Mouse (Mus musculus) macrophage (primary cell): ENCODE data around the gene Ccl8. TPM values are rescaled to one million over a fixed set of nuclear protein-coding genes. Genes with fewer than 3 reads are reported as not detected.

Experiments used
- H3K27ac ChIP-seq: fragments of 350-480 bp; formaldehyde crosslinking; 2 replicates; pipeline ENCODE4 v1.9.0; 2021
- H3K36me3 ChIP-seq: fragments of 350-480 bp; formaldehyde crosslinking; 2 replicates; pipeline ENCODE4 v1.9.0; 2021; ENCODE audit errors: inconsistent target
- H3K4me3 ChIP-seq: fragments of 350-480 bp; formaldehyde crosslinking; 2 replicates; pipeline ENCODE4 v1.9.0; 2021; ENCODE audit errors: inconsistent target
- H3K79me2 ChIP-seq: fragments of 350-480 bp; formaldehyde crosslinking; 2 replicates; pipeline ENCODE4 v1.9.0; 2021; ENCODE audit errors: inconsistent target
- WGBS: methylation state at CpG from one replicate; pipeline ENCODE4 v1.1.7; 2026; ENCODE audit warnings: inconsistent platforms; ENCODE audit not compliant: missing documents; 5-methylcytosine and 5-hydroxymethylcytosine counted together
- polyA plus RNA-seq: library from polyadenylated mRNA; stranded (reverse); fragments of 250-400 nt; gene quantifications from 3 replicates; pipeline ENCODE4 v1.2.4, GENCODE M21; 2018; ENCODE audit warnings: inconsistent platforms

Ccl8 gene
- polyA plus RNA-seq, 1 experiment from 2014 or later = 26.9 TPM

DNA sequence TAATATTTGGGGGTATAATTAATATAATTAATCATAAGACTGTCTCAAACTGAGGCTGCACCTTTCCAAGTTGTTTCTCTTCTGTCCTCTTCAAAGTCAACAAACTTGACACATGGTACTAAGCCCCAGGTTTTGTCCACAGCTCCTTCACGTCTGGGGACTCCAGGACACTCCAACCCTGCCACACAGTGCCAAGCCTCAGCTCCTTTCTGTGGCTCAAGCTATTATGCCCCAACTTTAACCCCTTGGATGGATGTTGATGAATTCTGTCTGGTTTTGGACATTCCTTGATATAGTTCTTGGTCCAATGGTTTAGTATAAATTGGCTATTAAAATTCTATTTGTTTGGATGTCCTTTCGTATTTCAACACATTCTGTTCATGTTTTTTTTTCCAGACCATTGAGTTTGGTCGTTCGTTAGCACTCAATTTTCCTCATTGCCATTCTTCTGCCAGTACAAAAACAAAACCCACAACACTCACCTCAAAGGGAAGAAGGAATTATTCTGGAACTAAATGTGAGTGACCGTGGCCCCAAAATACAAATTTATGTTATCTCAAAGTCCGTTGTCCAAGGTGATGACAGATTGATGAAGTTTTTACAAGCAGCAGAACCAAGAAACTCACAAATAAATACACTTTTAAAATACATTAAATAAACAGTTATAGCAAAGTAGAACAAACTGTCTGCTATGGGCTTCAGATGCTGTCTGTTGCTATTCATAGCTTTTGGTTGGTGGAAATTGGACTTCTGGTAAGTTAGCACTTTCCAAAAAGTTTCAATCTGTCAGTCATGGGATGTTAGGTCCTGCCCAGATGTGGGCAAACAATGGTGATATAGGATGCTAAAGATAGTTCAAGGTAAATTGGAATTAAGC lies 4.4 kb upstream of the Ccl8 start:
- Histone ChIP-seq H3K27ac (no peak overlapping the region), H3K4me3 (no peak overlapping the region), H3K79me2 (no peaks in the 10 kb centered on the region), H3K36me3 (no peaks in the 10 kb centered on the region)
- WGBS = 90% methylated on average over 6 of the region's 6 CpGs

DNA sequence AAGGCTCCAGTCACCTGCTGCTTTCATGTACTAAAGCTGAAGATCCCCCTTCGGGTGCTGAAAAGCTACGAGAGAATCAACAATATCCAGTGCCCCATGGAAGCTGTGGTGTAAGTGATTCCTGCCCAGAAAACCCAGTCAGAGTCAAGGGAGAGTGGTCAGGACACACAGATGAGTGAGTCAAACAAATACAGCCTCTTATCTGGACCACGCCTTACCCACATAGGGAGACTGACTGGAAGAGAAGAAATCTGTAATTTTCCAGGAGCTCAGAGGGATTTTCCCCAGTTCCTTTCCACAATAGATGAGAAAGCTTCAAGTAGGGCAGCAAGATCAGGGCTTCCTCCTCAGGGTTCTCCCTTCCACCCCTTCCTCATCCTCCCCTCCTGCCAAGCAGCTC lies 1.1 kb downstream of the Ccl8 start:
- 90% methylated on average over 3 of the region's 3 CpGs for WGBS
- H3K4me3 ChIP-seq = no peak overlapping the region
- no peak overlapping the region for H3K27ac ChIP-seq

DNA sequence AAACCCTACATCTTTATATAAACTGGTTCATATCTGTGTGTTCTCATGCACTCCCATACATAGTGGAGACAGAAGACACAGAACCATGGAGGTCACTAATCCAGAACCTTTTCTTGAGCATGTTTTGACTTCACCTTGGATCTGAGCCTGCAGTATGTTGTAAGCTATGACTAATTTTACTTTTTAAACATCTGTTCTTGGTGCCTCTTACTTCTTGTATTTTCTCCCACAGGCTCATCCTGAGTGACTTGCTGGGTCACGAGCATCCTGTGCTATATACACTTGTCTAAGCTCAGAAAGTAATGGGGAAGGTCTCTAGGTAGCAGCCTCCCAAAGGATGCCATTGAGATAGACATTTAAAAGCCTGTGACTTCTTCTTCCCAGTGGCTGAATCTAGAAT lies 18.0 kb downstream of the Ccl8 start:
- H3K79me2 ChIP-seq = no peaks in the 10 kb centered on the region
- 59% methylated on average over 1 of the region's 1 CpGs for WGBS

More for the DNA sequence above, 1.1 kb downstream of the Ccl8 start:
- H3K36me3 ChIP-seq = no peaks in the 10 kb centered on the region
- no peaks in the 10 kb centered on the region for H3K79me2 ChIP-seq

DNA sequence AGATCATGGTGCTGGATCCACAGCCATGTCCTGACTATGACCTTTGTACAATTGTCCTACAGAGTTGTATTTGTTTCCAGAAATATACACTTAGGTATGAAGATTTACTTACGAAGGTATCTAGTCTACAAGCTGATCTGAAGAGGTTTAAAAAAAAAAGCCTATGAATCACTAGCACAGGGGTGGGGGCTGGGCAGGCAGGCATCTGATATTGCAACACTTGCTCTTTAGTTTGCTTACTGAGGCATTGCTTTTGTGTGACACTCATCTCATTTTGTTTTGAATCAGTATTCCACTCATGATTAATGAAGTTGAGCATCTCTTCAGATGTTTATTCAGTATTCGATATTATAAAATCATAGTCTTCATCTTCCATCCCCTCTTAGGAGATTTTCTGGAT lies 21.2 kb downstream of the Ccl8 start:
- no peaks in the 10 kb centered on the region for H3K79me2 ChIP-seq
- 88% methylated on average over 2 of the region's 2 CpGs for WGBS
- H3K4me3 ChIP-seq = no peak overlapping the region
- no peak overlapping the region for H3K27ac ChIP-seq
- H3K36me3 ChIP-seq = no peaks in the 10 kb centered on the region

More for the DNA sequence above, 18.0 kb downstream of the Ccl8 start:
- H3K36me3 ChIP-seq = no peaks in the 10 kb centered on the region
- H3K4me3 ChIP-seq = no peak overlapping the region
- H3K27ac ChIP-seq = no peak overlapping the region

DNA sequence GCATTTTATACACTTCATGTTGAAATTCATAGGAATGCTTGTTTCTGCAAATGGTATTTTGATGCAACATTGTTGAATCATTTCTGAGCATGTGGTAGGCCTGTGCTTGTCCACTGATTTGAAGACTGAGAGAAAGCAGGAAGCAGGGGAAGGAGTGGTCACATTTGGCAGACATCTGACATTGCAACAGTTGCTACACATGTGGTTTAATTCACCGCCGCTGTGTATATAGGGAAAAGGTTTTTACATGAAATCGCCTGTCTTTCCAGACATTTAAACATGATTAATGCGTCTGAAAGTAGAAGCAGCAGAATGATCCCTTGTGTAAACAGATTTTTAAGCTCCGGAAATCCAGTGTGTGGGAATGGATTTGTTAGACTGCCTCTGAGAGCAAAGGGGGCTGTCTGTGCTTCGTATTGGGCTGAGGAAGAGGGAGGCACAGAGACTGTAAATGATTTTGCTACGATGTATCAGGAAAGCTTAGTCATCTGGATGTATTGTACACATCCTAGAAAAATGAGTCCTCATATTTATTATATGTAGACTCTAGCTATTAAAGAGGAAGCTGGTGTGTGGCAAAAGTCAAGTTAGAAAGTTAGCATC lies 24.6 kb downstream of the Ccl8 start:
- H3K4me3 ChIP-seq = no peak overlapping the region
- no peaks in the 10 kb centered on the region for H3K79me2 ChIP-seq
- H3K27ac ChIP-seq = peak overlapping the region; percentile 55
- 49% methylated on average over 7 of the region's 7 CpGs for WGBS
- H3K36me3 ChIP-seq = no peaks in the 10 kb centered on the region

DNA sequence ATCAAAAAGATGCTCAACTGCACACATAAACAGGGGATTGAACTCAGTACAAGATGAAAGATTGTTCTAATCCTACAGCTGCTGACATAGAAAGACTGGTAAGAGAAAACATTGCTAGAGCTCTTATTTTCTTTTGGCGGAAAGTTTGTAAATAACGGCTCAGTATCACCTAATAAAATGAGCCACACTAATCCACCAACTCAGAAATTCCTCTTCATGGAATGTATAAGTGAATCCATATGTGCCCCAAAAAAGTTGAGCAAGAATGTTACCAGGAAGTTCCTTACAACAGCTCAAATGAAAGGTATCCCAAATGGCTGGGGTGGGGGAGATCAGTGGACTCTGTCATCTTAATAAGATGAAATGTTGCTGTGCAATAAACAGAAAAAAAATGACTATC lies 44.1 kb downstream of the Ccl8 start:
- Histone ChIP-seq H3K27ac (no peak overlapping the region), H3K79me2 (no peaks in the 10 kb centered on the region), H3K4me3 (no peak overlapping the region), H3K36me3 (no peaks in the 10 kb centered on the region)
- 100% methylated on average over 2 of the region's 2 CpGs for WGBS

DNA sequence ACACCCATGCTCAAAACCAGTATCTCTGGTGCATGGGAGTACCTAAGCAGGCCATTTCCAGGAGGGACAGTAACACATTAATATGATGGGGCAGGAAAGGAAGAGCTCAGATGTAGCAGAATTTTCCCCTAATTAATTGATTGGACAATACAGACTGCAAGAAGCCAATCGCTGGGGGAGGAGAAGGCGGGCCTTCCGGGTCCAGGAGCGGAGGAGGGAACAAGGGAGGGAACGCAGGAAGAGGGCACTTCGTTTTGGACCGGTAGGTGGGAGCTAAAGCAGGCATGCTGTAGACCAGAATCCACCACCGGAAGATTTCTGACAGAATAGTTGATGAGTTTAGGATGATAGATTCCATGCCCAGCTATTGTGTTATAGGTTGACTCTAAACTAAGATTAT lies 48.3 kb downstream of the Ccl8 start:
- H3K27ac ChIP-seq = no peak overlapping the region
- no peaks in the 10 kb centered on the region for H3K79me2 ChIP-seq
- no peaks in the 10 kb centered on the region for H3K36me3 ChIP-seq
- no peak overlapping the region for H3K4me3 ChIP-seq
- 81% methylated on average over 8 of the region's 8 CpGs for WGBS

Other genes starting within 250 kb of the Ccl8 start
- not detected in 3 replicates for gene Asic2, start 146.7 kb upstream of the Ccl8 start, polyA plus RNA-seq
- gene Ccl2, start 79.6 kb upstream of the Ccl8 start, polyA plus RNA-seq = 58.0 to 939 TPM (median 78.4 TPM) in 3 replicates
- not detected in 3 replicates for gene Gm17268, start 76.6 kb upstream of the Ccl8 start, polyA plus RNA-seq
- 66.8 to 1,194 TPM (median 74.2 TPM) in 3 replicates for gene Ccl7, start 69.5 kb upstream of the Ccl8 start, polyA plus RNA-seq
- not detected in 3 replicates for gene Ccl11, start 57.4 kb upstream of the Ccl8 start, polyA plus RNA-seq
- gene Ccl12, start 13.3 kb upstream of the Ccl8 start, polyA plus RNA-seq = 18.8 to 288 TPM (median 76.0 TPM) in 3 replicates
- not detected in 3 replicates for gene Ccl1, start 190.5 kb downstream of the Ccl8 start, polyA plus RNA-seq